Mouse (Mus musculus): Measurements from ENCODE around the gene Gtf2h1.

GRCm38 (mm10) chr7:46851026-46851425 is 55.1 kb downstream of the Gtf2h1 start:
- no peak for TF ChIP-seq EP300 (IDR thresholded peaks at IDR 0.05; ENCODE audit: insufficient read depth, low read depth, low read length)
- TF ChIP-seq CTCF (IDR thresholded peaks at IDR 0.05; ENCODE audit: low read depth, low read length) = no peak
- TF ChIP-seq POLR2A (IDR thresholded peaks at IDR 0.05; ENCODE audit: insufficient read depth, low read length) = no peak

Measured in ES-Bruce4 (cell line).